Mouse (Mus musculus) hindbrain, embryonic 14.5 days (tissue): Measurements from ENCODE around the gene A430078G23Rik. TPM values are rescaled to one million over a fixed set of nuclear protein-coding genes. Genes with fewer than 3 reads are reported as not detected.

Experiments
- ATAC-seq: fragments of 200-750 bp; cut with Nextera tagmentation; 2 replicates; pipeline ENCODE4 v1.8.0; 2017; ENCODE audit warnings: moderate number of reproducible peaks, mild to moderate bottlenecking, moderate TSS enrichment, moderate library complexity; ENCODE audit not compliant: low FRiP score
- DNase-seq: peaks from one replicate; pipeline ENCODE4 v3.0.0-alpha.2; 2015; ENCODE audit warnings: low spot score
- H3K27ac ChIP-seq: fragments of 300-500 bp; sonication (generic); 2 replicates; pipeline ENCODE4 v1.5.1; 2014; ENCODE audit warnings: mild to moderate bottlenecking, moderate library complexity
- H3K27me3 ChIP-seq: fragments of 300-500 bp; sonication (generic); 2 replicates; pipeline ENCODE4 v1.6.1; 2014; ENCODE audit warnings: mild to moderate bottlenecking, low read length, mixed read lengths; ENCODE audit not compliant: control insufficient read depth, insufficient read depth
- H3K36me3 ChIP-seq: fragments of 300-500 bp; sonication (generic); replicated peaks from 2 replicates; pipeline ENCODE4 v1.6.1; 2014; ENCODE audit not compliant: control insufficient read depth, insufficient read depth
- H3K4me1 ChIP-seq: fragments of 300-500 bp; sonication (generic); replicated peaks from 2 replicates; pipeline ENCODE4 v1.6.1; 2014; ENCODE audit warnings: antibody characterized with exemption, low read length, mixed read lengths; ENCODE audit not compliant: control insufficient read depth, insufficient read depth
- H3K4me2 ChIP-seq: fragments of 300-500 bp; sonication (generic); replicated peaks from 2 replicates; pipeline ENCODE4 v1.6.1; 2014; ENCODE audit warnings: mild to moderate bottlenecking, moderate library complexity
- H3K4me3 ChIP-seq: fragments of 300-500 bp; sonication (generic); replicated peaks from 2 replicates; pipeline ENCODE4 v1.5.1; 2014; ENCODE audit warnings: mild to moderate bottlenecking, low read length
- H3K9ac ChIP-seq: fragments of 300-500 bp; sonication (generic); 2 replicates; pipeline ENCODE4 v1.6.1; 2014
- H3K9me3 ChIP-seq: fragments of 300-500 bp; sonication (generic); 2 replicates; pipeline ENCODE4 v1.6.1; 2016; ENCODE audit warnings: low read length; ENCODE audit not compliant: control insufficient read depth
- WGBS: fragments of 180-500 bp; shearing (Covaris S2); extraction: QIAGEN DNeasy Blood & Tissue Kit; methylation state at CpG from one replicate; pipeline ENCODE4 v1.1.7; 2014; 5-methylcytosine and 5-hydroxymethylcytosine counted together
- polyA plus RNA-seq: library from polyadenylated mRNA; unstranded; fragments of >200 nt; fragmentation: Nextera tagmentation; extraction: Ambion mirVana; gene quantifications from 2 replicates; pipeline ENCODE4 v1.2.1, GENCODE M21; 2014

The A430078G23Rik gene
- polyA plus RNA-seq, 1 experiment from 2014 or later: not detected

- H3K4me1 ChIP-seq: no peaks in the 10 kb centered on the region
- 82% methylated on average over 2 of the region's 2 CpGs for whole genome bisulfite sequencing
Measured at GRCm38 (mm10) chr8:3428426-3428825, 75.2 kb downstream of the A430078G23Rik start.

DNA sequence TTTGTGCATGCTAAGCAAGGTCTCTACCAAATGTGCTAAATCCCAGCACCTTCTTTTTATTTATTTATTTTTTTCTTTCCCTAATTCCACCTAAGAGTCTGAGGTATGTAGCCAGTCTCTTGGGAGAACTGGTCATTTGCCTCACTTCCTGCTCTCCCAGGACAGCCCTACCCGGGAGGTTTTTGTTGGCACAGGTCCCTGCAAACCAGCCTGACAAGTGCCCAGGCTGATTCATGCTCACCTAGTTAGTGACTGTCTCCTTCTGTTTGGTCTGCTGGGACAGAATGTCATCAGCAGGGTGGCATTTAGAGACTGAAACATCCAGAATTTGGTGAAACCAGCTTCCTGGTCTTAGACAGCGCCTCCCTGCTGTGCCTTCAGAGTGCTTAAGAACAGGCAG, 76.8 kb downstream of the A430078G23Rik start:
- H3K9me3 ChIP-seq: no peaks in the 10 kb centered on the region
- WGBS: 83% methylated on average over 2 of the region's 2 CpGs
- no peaks in the 10 kb centered on the region for H3K27me3 ChIP-seq
- no peak overlapping the region for H3K27ac ChIP-seq
- H3K9ac ChIP-seq: no peak overlapping the region
- no peak for ATAC-seq
- no peak overlapping the region for H3K4me2 ChIP-seq
- no peaks in the 10 kb centered on the region for H3K4me1 ChIP-seq
- peaks cover 69% of the 10 kb centered on the region for H3K36me3 ChIP-seq
- DNase-seq: no peak
- H3K4me3 ChIP-seq: no peak overlapping the region

More at GRCm38 (mm10) chr8:3428426-3428825, 75.2 kb downstream of the A430078G23Rik start:
- Histone ChIP-seq H3K4me2 (no peak overlapping the region), H3K9me3 (no peaks in the 10 kb centered on the region), H3K9ac (no peak overlapping the region), H3K27ac (no peak overlapping the region), H3K36me3 (peaks cover 58% of the 10 kb centered on the region), H3K27me3 (no peaks in the 10 kb centered on the region), H3K4me3 (no peak overlapping the region)
- no peak for ATAC-seq
- DNase-seq: no peak

GRCm38 (mm10) chr8:3431113-3431512, 77.9 kb downstream of the A430078G23Rik start:
- Histone ChIP-seq H3K36me3 (peaks cover 81% of the 10 kb centered on the region), H3K4me1 (no peaks in the 10 kb centered on the region), H3K9me3 (no peaks in the 10 kb centered on the region), H3K27ac (no peak overlapping the region), H3K27me3 (no peaks in the 10 kb centered on the region), H3K4me3 (no peak overlapping the region), H3K9ac (no peak overlapping the region), H3K4me2 (no peak overlapping the region)
- ATAC-seq: no peak
- 90% methylated on average over 3 of the region's 3 CpGs for WGBS
- DNase-seq: no peak

GRCm38 (mm10) chr8:3436492-3436891, 83.3 kb downstream of the A430078G23Rik start:
- WGBS: 89% methylated on average over 5 of the region's 6 CpGs
- ATAC-seq: no peak
- H3K9me3 ChIP-seq: no peaks in the 10 kb centered on the region

DNA sequence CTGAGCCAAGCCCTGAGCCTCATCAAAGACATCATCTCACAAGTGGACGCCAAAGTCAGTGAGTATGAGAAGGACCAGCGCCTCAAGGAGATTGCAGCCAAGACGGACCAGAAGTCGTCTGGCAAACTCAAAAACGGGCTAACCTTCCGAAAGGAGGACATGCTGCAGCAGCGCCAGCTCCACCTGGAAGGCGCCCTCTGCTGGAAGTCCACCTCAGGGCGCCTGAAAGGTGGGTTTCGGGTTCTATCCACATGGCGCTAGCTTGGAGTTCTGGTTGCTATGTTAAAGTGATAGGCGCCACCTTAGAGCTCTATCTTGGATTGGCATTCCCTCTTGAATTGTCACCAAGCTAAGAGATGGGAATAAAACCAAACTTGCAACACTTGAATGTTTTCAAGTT, 86.3 kb downstream of the A430078G23Rik start:
- Histone ChIP-seq H3K4me1 (no peaks in the 10 kb centered on the region), H3K9ac (no peak overlapping the region), H3K27me3 (no peaks in the 10 kb centered on the region), H3K27ac (no peak overlapping the region), H3K9me3 (no peaks in the 10 kb centered on the region), H3K36me3 (peaks cover 73% of the 10 kb centered on the region), H3K4me3 (no peak overlapping the region), H3K4me2 (no peak overlapping the region)
- no peak for ATAC-seq
- no peak for DNase-seq
- WGBS: 78% methylated on average over 12 of the region's 12 CpGs

More at GRCm38 (mm10) chr8:3436492-3436891, 83.3 kb downstream of the A430078G23Rik start:
- Histone ChIP-seq H3K4me1 (no peaks in the 10 kb centered on the region), H3K4me2 (no peak overlapping the region), H3K27me3 (no peaks in the 10 kb centered on the region), H3K27ac (no peak overlapping the region), H3K4me3 (no peak overlapping the region), H3K9ac (no peak overlapping the region), H3K36me3 (peaks cover 93% of the 10 kb centered on the region)
- no peak for DNase-seq

Other genes with a start within 250 kb of the A430078G23Rik start
- 49.7 and 54.2 TPM in 2 replicates for gene Insr, start 73.8 kb upstream of the A430078G23Rik start, polyA plus RNA-seq
- 12.6 TPM in 2 replicates for gene Arhgef18, start 39.6 kb downstream of the A430078G23Rik start, polyA plus RNA-seq
- gene Pex11g, start 114.3 kb downstream of the A430078G23Rik start, polyA plus RNA-seq: 2.3 and 3.2 TPM in 2 replicates
- gene Tex45, start 117.4 kb downstream of the A430078G23Rik start, polyA plus RNA-seq: 0.35 and 0.39 TPM in 2 replicates
- gene Zfp358, start 139.7 kb downstream of the A430078G23Rik start, polyA plus RNA-seq: 34.5 and 41.2 TPM in 2 replicates
- 70.0 and 86.0 TPM in 2 replicates for gene Mcoln1, start 147.0 kb downstream of the A430078G23Rik start, polyA plus RNA-seq
- 32.7 and 36.5 TPM in 2 replicates for gene Pnpla6, start 162.0 kb downstream of the A430078G23Rik start, polyA plus RNA-seq
- 0.72 TPM in 1 of 2 replicates, not detected in the other for gene C330021F23Rik, start 214.6 kb downstream of the A430078G23Rik start, polyA plus RNA-seq
- gene Camsap3, start 233.9 kb downstream of the A430078G23Rik start, polyA plus RNA-seq: 48.2 and 49.7 TPM in 2 replicates